Mouse (Mus musculus) cortical plate, adult 2 months (tissue): ENCODE measurements at regions not wholly inside any gene's neighbourhood (a gene's known extent, or its start where the extent isn't known, plus 50 kb on each side); places are given as distances from the start of the nearest gene placed in this dataset.

ENCODE experiments used
- CTCF ChIP-seq: fragments of 200-500 bp; IDR thresholded peaks from 2 replicates; pipeline ENCODE4 v1.5.1; 2011; ENCODE audit warnings: mild to moderate bottlenecking, control low read depth, low read length; ENCODE audit not compliant: insufficient read depth; ENCODE audit errors: extremely low read depth
- POLR2A ChIP-seq: fragments of 200-500 bp; IDR thresholded peaks from 2 replicates; pipeline ENCODE4 v1.6.1; 2011; ENCODE audit warnings: mild to moderate bottlenecking, low read length, control low read depth; ENCODE audit not compliant: insufficient read depth; ENCODE audit errors: extremely low read depth

- TF ChIP-seq POLR2A (no peak), CTCF (no peak)
These were observed 281.9 kb upstream of the Sall1 start for GRCm38 (mm10) chr8:89325751-89326351.
